Mouse (Mus musculus) CH12.LX (cell line): Measurements from ENCODE around the gene Ak9. TPM values are rescaled to one million over a fixed set of nuclear protein-coding genes. Genes with fewer than 3 reads are reported as not detected.

ENCODE experiments used
- DNase-seq: peaks from one replicate; pipeline ENCODE4 v3.0.0-alpha.2; 2013; ENCODE audit errors: extremely low read depth
- H3K27ac ChIP-seq: 2 replicates; pipeline ENCODE4 v1.5.1; 2012; ENCODE audit warnings: low read depth, mild to moderate bottlenecking, control low read depth, moderate library complexity; ENCODE audit not compliant: insufficient read depth
- H3K27me3 ChIP-seq: replicated peaks from 2 replicates; pipeline ENCODE3; 2012; ENCODE audit warnings: inconsistent platforms
- H3K36me3 ChIP-seq, 2 experiments: replicated peaks in 1 of 2; 2 replicates each; pipeline versions ENCODE3 to v1.6.1; 2012; ENCODE audit warnings: inconsistent platforms in 1 of 2, low read length in 1 of 2, mild to moderate bottlenecking in 1 of 2, mixed read lengths in 1 of 2, moderate library complexity in 1 of 2; ENCODE audit not compliant: control insufficient read depth in 1 of 2, insufficient read depth in 1 of 2
- H3K4me1 ChIP-seq, 2 experiments: 2 replicates each; pipeline ENCODE4 v1.6.1; 2012; ENCODE audit warnings: inconsistent platforms in 1 of 2, moderate library complexity in 1 of 2; ENCODE audit not compliant: insufficient read depth in 2 of 2, control insufficient read depth in 1 of 2
- H3K4me2 ChIP-seq: 2 replicates; pipeline ENCODE4 v1.6.1; 2012; ENCODE audit warnings: low read depth, mild to moderate bottlenecking, control low read depth; ENCODE audit not compliant: poor library complexity, insufficient read depth, severe bottlenecking
- H3K4me3 ChIP-seq, 3 experiments: fragments of 150-350 bp in 1 of 3; sonication (generic) in 1 of 3; replicated peaks in 1 of 3; 2 replicates each; pipeline versions ENCODE3 to v1.5.1; 2011 to 2012; ENCODE audit warnings: low read depth in 2 of 3, low read length in 2 of 3, mild to moderate bottlenecking in 2 of 3, moderate library complexity in 2 of 3, control low read depth in 1 of 3, improper control_type of control experiment in 1 of 3, inconsistent platforms in 1 of 3, mixed read lengths in 1 of 3; ENCODE audit not compliant: poor library complexity in 1 of 3
- H3K79me2 ChIP-seq: replicated peaks from 2 replicates; pipeline ENCODE4 v1.6.1; 2012; ENCODE audit warnings: mild to moderate bottlenecking, moderate library complexity; ENCODE audit not compliant: control insufficient read depth, poor library complexity, insufficient read depth, severe bottlenecking; ENCODE audit errors: extremely low read depth
- H3K9ac ChIP-seq: 2 replicates; pipeline ENCODE4 v1.6.1; 2012; ENCODE audit warnings: low read depth, mild to moderate bottlenecking, control low read depth, moderate library complexity; ENCODE audit not compliant: insufficient read depth
- H3K9me3 ChIP-seq: replicated peaks from 2 replicates; pipeline ENCODE3; 2012; ENCODE audit warnings: low read length, inconsistent platforms, mixed read lengths
- CTCF ChIP-seq, 2 experiments: IDR thresholded peaks in 1 of 2; conservative IDR thresholded peaks in 1 of 2; 2 replicates each; pipeline ENCODE4 v1.5.1; 2011 to 2012; ENCODE audit warnings: low read depth in 2 of 2, low read length in 2 of 2, improper control_type of control experiment in 1 of 2, inconsistent platforms in 1 of 2, mild to moderate bottlenecking in 1 of 2, moderate library complexity in 1 of 2
- EP300 ChIP-seq: IDR thresholded peaks from 2 replicates; pipeline ENCODE4 v1.6.1; 2011; ENCODE audit warnings: low read length, improper control_type of control experiment
- GABPA ChIP-seq: IDR thresholded peaks from 2 replicates; pipeline ENCODE4 v1.6.1; 2012; ENCODE audit warnings: low read depth, low read length, improper control_type of control experiment, inconsistent platforms; ENCODE audit not compliant: insufficient replicate concordance
- JUND ChIP-seq: conservative IDR thresholded peaks from 2 replicates; pipeline ENCODE4 v1.6.1; 2011; ENCODE audit warnings: low read depth, low read length, improper control_type of control experiment
- POLR2A ChIP-seq: IDR thresholded peaks from 2 replicates; pipeline ENCODE4 v1.6.1; 2011; ENCODE audit warnings: low read depth, mild to moderate bottlenecking, improper control_type of control experiment, low read length
- RAD21 ChIP-seq: IDR thresholded peaks from 2 replicates; pipeline ENCODE4 v1.6.1; 2011; ENCODE audit warnings: low read depth, mild to moderate bottlenecking, low read length, improper control_type of control experiment, moderate library complexity
- SIN3A ChIP-seq: IDR thresholded peaks from 2 replicates; pipeline ENCODE4 v1.6.1; 2012; ENCODE audit warnings: low read length, improper control_type of control experiment, inconsistent platforms
- SMC3 ChIP-seq: IDR thresholded peaks from 2 replicates; pipeline ENCODE4 v1.6.1; 2011; ENCODE audit warnings: low read depth, low read length, improper control_type of control experiment
- USF1 ChIP-seq: IDR thresholded peaks from 2 replicates; pipeline ENCODE4 v1.6.1; 2014; ENCODE audit warnings: low read depth, mild to moderate bottlenecking, inconsistent platforms, low read length, improper control_type of control experiment
- ZC3H11A ChIP-seq: IDR thresholded peaks from 2 replicates; pipeline ENCODE4 v1.6.1; 2012; ENCODE audit warnings: low read depth, mild to moderate bottlenecking, inconsistent platforms, low read length, improper control_type of control experiment
- dilution Hi-C: fragments of 300-500 bp; cut with MboI; formaldehyde crosslinking; loops from 2 replicates; pipeline ENCODE4 v1.14.3; 2020; ENCODE audit warnings: low sequenced_read_pairs; ENCODE audit not compliant: extremely low pct_unique_long_range_greater_than_20kb, extremely low pct_ligation_motif_present
- in situ Hi-C: fragments of 300-500 bp; cut with MboI; formaldehyde crosslinking; loops from 3 replicates; pipeline ENCODE4 v1.14.3; 2019; ENCODE audit warnings: low sequenced_read_pairs, low pct_ligation_motif_present, low pct_unique_long_range_greater_than_20kb, mixed read lengths
- polyA plus RNA-seq: library from polyadenylated mRNA; unstranded; fragments of >175 nt; gene quantifications from 2 replicates; pipeline ENCODE4 v1.2.1, GENCODE M21; 2012; ENCODE audit warnings: low read depth; ENCODE audit not compliant: insufficient read length
- total RNA-seq, 2 experiments: library from RNA; depleted of rRNA; stranded (reverse); fragments of 300-350 nt in 1 of 2; fragments of >200 nt in 1 of 2; gene quantifications; 2 replicates each; pipeline ENCODE4 v1.2.3; 2012 to 2014

The Ak9 gene
- total and polyA plus RNA-seq, 3 experiments = 0.04 to 0.11 (median 0.07) TPM

GRCm38 (mm10) chr10:41423681-41424080, 119.9 kb downstream of the Ak9 start:
- Histone ChIP-seq H3K27me3 (no peaks in the 10 kb centered on the region), H3K9me3 (no peaks in the 10 kb centered on the region), H3K27ac (no peak overlapping the region), H3K4me3 (no peak overlapping the region), H3K4me1 (no peaks in the 10 kb centered on the region), H3K4me2 (no peak overlapping the region), H3K79me2 (no peaks in the 10 kb centered on the region), H3K36me3 (no peaks in the 10 kb centered on the region), H3K9ac (no peak overlapping the region)
- in situ Hi-C loops = loop anchor here (25.0 kb wide), 2 partner anchors 264 to 411 kb away; no protein-coding TSS in a partner anchor
- no peak for DNase-seq
- TF ChIP-seq SIN3A (no peak), POLR2A (no peak), EP300 (no peak), USF1 (no peak)
- dilution Hi-C loops = no loop called here

DNA sequence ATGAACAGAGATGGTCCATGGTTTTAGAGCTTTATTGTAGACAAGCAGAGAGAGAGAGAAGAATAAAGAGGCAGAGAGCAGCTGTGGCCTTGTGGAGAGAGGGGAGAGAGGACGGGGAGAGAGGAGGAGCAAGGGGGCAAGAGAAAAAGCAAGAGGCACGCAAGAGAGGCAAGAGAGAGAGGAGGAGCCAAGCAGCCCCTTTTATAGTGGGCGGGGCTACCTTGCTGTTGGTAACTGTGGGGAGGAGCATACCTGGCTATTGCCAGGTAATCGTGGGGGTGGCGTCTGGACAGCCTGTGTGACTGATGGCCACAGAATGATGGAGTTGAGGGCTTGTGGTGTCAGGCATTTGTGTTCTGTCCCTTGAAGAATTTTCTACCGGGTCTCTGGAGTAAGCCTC, 122.6 kb downstream of the Ak9 start:
- dilution Hi-C loops = no loop called here
- TF ChIP-seq GABPA = no peak
- DNase-seq = no peak
- H3K79me2 ChIP-seq = no peaks in the 10 kb centered on the region
- H3K4me3 ChIP-seq = no peak overlapping the region
- H3K27ac ChIP-seq = no peak overlapping the region
- no peaks in the 10 kb centered on the region for H3K9me3 ChIP-seq
- H3K4me1 ChIP-seq = no peaks in the 10 kb centered on the region
- H3K9ac ChIP-seq = no peak overlapping the region
- no peak overlapping the region for H3K4me2 ChIP-seq
- in situ Hi-C loops = no loop called here
- no peaks in the 10 kb centered on the region for H3K27me3 ChIP-seq
- H3K36me3 ChIP-seq = no peaks in the 10 kb centered on the region

- Histone ChIP-seq H3K79me2 (no peaks in the 10 kb centered on the region), H3K9ac (no peak overlapping the region), H3K4me3 (no peak overlapping the region)
- in situ Hi-C loops = no loop called here
- TF ChIP-seq ZC3H11A (0 out of 2 replicates have a peak, but pooled peaks have one; percentile 5), SMC3 (peak; percentile 66), RAD21 (peak; percentile 42), CTCF (conservative IDR thresholded peaks at IDR 0.05 in 1 of 2, IDR thresholded peaks at IDR 0.05 in 1 of 2; ENCODE audit: low read depth in 2 of 2, low read length in 2 of 2) (peak in 1 of 2 experiments; percentile 67; a peak in 2 of 4 replicates), JUND (no peak)
- TF ChIP-seq, all 38 proteins: peak for 4
- dilution Hi-C loops = no loop called here
- no peaks in the 10 kb centered on the region for H3K27me3 ChIP-seq
- no peak overlapping the region for H3K4me2 ChIP-seq
- no peaks in the 10 kb centered on the region for H3K36me3 ChIP-seq
- no peaks in the 10 kb centered on the region for H3K9me3 ChIP-seq
- peaks cover 0 to 3% of the 10 kb centered on the region in 2 experiments; a peak in 2 of 4 replicates for H3K4me1 ChIP-seq
- DNase-seq = peak; percentile 24
- no peak overlapping the region for H3K27ac ChIP-seq
Measured at GRCm38 (mm10) chr10:41434624-41435023, 130.8 kb downstream of the Ak9 start.
